Mouse (Mus musculus) forebrain, embryonic 16.5 days (tissue): ENCODE results near the gene Fam57b. TPM values are rescaled to one million over a fixed set of nuclear protein-coding genes. Genes with fewer than 3 reads are reported as not detected.
A peak's percentile ranks its signal among the peaks of the same experiment; 100 is the strongest.

ENCODE experiments used
- ATAC-seq: fragments of 200-750 bp; cut with Nextera tagmentation; 2 replicates; pipeline ENCODE4 v1.8.0; 2017; ENCODE audit warnings: mild to moderate bottlenecking, moderate library complexity
- H3K27ac ChIP-seq: fragments of 300-500 bp; sonication (generic); 2 replicates; pipeline ENCODE4 v1.5.1; 2014; ENCODE audit warnings: low read length, control low read depth
- H3K27me3 ChIP-seq: fragments of 300-500 bp; sonication (generic); replicated peaks from 2 replicates; pipeline ENCODE4 v1.6.1; 2014; ENCODE audit warnings: low read length; ENCODE audit not compliant: control insufficient read depth, insufficient read depth
- H3K36me3 ChIP-seq: fragments of 300-500 bp; sonication (generic); 2 replicates; pipeline ENCODE4 v1.6.1; 2014; ENCODE audit not compliant: control insufficient read depth, insufficient read depth
- H3K4me1 ChIP-seq: fragments of 300-500 bp; sonication (generic); replicated peaks from 2 replicates; pipeline ENCODE4 v1.6.1; 2014; ENCODE audit warnings: low read length; ENCODE audit not compliant: control insufficient read depth, insufficient read depth
- H3K4me2 ChIP-seq: fragments of 300-500 bp; sonication (generic); 2 replicates; pipeline ENCODE4 v1.6.1; 2014; ENCODE audit warnings: mild to moderate bottlenecking, low read length, control low read depth
- H3K4me3 ChIP-seq: fragments of 300-500 bp; sonication (generic); replicated peaks from 2 replicates; pipeline ENCODE4 v1.5.1; 2014; ENCODE audit warnings: mild to moderate bottlenecking, low read length, control low read depth
- H3K9ac ChIP-seq: fragments of 300-500 bp; sonication (generic); replicated peaks from 2 replicates; pipeline ENCODE4 v1.6.1; 2014; ENCODE audit warnings: low read depth, low read length, control low read depth
- H3K9me3 ChIP-seq: fragments of 300-500 bp; sonication (generic); 2 replicates; pipeline ENCODE4 v1.6.1; 2016; ENCODE audit warnings: low read length; ENCODE audit not compliant: control insufficient read depth
- WGBS: fragments of 180-500 bp; shearing (Covaris S2); extraction: QIAGEN DNeasy Blood & Tissue Kit; methylation state at CpG from one replicate; pipeline ENCODE4 v1.1.7; 2014; 5-methylcytosine and 5-hydroxymethylcytosine counted together
- polyA plus RNA-seq: library from polyadenylated mRNA; unstranded; fragments of >200 nt; fragmentation: Nextera tagmentation; extraction: Ambion mirVana; gene quantifications from 2 replicates; pipeline ENCODE4 v1.2.1, GENCODE M21; 2015

The Fam57b gene
- polyA plus RNA-seq, 1 experiment from 2014 or later, result 40.4 TPM

DNA sequence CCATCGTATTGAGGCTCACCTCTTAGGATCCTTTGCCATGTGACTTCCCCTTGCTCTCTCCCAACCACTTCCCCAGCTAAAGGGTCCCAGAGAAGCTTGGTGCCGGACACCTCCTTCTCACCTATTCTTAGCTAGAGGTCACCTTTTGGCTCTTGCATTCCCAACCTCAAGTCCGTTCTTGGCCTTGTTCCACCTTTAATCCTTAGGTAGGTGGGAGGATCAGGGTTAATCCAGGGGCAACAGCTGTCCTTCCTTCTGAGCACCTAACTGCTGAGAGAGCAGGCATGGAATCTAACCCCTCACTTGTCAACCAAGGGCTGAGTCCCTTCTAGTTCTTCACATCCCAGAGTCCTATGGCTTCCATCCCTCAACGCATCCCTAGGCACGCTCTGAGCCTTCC is 28.5 kb downstream of the Fam57b start:
- no peaks in the 10 kb centered on the region for H3K9me3 ChIP-seq
- H3K36me3 ChIP-seq, result no peaks in the 10 kb centered on the region
- no peak overlapping the region for H3K4me3 ChIP-seq
- WGBS, result 80% methylated on average over 5 of the region's 5 CpGs
- no peak for ATAC-seq
- H3K27me3 ChIP-seq, result no peaks in the 10 kb centered on the region
- H3K27ac ChIP-seq, result no peak overlapping the region
- no peak overlapping the region for H3K4me2 ChIP-seq
- no peak overlapping the region for H3K9ac ChIP-seq
- H3K4me1 ChIP-seq, result peaks cover 28% of the 10 kb centered on the region

DNA sequence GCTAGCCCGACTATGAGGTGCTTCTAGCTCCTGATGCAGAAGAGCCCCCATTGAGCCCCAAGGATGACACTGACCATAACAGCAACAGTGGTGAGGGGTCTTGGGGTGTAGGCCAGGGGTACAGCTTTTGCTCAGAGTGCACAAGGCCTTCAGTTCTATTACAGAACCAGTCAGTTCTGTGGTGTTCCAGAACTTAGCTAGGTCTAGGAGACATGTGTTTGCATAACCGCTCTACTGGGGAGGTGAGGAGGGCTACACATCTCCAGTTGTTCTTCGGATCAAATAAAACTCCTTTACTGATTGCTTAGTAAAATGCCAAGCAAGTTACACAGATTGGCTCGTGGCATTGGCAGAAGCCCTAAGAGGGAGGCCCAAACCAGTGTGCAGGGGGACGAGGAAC is 34.1 kb downstream of the Fam57b start, which contains the start of gene 4930451I11Rik:
Gene 4930451I11Rik, minus strand, starts transcription at position 101 of the 400 bp plus-strand sequence.
- Histone ChIP-seq H3K9ac (0 out of 2 replicates have a peak within 1 kb of the TSS, but pooled peaks have one; percentile 34), H3K4me3 (peak within 1 kb of the TSS; percentile 35), H3K4me2 (peak within 1 kb of the TSS; percentile 65), H3K9me3 (no peaks in the 10 kb centered on the region), H3K27me3 (no peaks in the 10 kb centered on the region), H3K36me3 (no peaks in the 10 kb centered on the region), H3K27ac (no peak within 1 kb of the TSS), H3K4me1 (peaks cover 6% of the 10 kb centered on the region)
- peak; percentile 43; the same call in 1 of the 2 replicates for ATAC-seq
- 58% methylated on average over 5 of the region's 5 CpGs for WGBS

DNA sequence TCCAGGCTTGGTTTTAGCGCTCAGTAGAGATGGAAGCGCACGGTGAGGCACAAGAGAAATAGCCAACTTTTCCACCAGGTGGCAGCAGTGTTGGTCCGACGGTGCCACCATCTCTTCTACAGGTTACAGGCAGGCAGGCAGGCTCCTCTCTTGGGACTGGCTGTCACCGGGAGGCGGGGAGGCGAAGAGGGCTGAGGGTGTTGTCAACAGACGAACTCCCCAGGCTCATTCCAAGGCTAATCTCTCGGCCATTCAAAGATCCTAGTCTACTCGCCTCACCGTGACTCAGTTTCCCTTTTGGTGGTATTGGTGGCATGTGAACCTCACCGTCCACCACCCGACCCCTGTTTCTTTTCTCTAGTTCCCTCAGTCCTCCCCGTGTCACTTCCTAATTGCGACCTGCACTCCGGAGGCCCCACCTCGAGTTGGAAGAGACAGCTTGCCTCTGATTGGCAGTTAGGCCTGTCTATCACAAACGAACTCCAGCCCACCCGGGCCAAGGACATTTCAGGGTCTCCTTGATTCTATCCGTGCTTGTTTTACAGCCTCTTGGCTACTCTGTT is 34.6 kb downstream of the Fam57b start:
- Histone ChIP-seq H3K4me3 (peak overlapping the region; percentile 35), H3K4me2 (peak overlapping the region; percentile 65), H3K4me1 (peaks cover 6% of the 10 kb centered on the region), H3K36me3 (no peaks in the 10 kb centered on the region), H3K27me3 (no peaks in the 10 kb centered on the region), H3K9ac (0 out of 2 replicates have a peak overlapping the region, but pooled peaks have one; percentile 34), H3K9me3 (no peaks in the 10 kb centered on the region), H3K27ac (no peak overlapping the region)
- ATAC-seq, result peak; percentile 92
- under 1% methylated on average over 21 of the region's 21 CpGs for WGBS

DNA sequence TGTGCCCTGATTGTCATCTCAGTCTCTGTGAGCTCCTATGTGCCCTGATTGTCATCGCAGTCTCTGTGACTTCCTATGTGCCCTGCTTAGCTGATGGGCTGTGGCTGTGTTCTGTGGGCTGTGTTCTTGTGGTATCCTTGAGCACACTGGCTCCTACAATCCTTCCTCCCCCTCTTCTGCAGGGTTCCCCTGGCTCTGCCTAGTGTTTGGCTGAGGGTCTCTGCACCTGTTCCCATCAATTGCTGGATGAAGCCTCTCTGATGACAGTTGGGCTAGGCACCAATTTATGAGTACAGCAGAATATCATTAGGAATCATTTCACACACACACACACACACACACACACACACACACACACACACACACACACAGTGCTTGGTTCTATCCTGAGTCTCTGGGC is 35.8 kb downstream of the Fam57b start:
- no peaks in the 10 kb centered on the region for H3K36me3 ChIP-seq
- H3K4me2 ChIP-seq, result no peak overlapping the region
- ATAC-seq, result no peak
- no peaks in the 10 kb centered on the region for H3K27me3 ChIP-seq
- WGBS, result 100% methylated on average over 1 of the region's 1 CpGs
- no peaks in the 10 kb centered on the region for H3K9me3 ChIP-seq
- H3K9ac ChIP-seq, result no peak overlapping the region
- H3K4me1 ChIP-seq, result peaks cover 6% of the 10 kb centered on the region
- H3K27ac ChIP-seq, result no peak overlapping the region
- H3K4me3 ChIP-seq, result no peak overlapping the region

DNA sequence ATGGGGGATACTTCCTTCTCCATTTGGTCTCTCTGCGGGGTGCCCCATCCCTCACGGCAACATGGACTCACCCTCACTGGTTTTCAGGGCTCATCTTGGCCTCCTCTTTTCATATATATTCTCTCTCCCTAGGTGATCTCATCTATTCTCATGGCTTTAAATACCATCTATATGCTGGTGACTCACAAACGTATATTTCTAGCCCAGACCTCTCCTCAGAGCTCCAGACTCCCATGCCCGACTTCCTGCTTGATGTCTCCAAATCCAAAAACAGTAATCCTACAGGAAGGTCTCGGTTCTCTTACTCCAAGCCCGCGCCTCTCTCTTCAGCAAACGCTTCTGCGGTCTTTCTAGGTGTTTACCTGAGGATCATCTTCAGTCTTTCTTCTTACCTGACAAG is 45.8 kb downstream of the Fam57b start:
- WGBS, result 80% methylated on average over 9 of the region's 9 CpGs
- H3K9me3 ChIP-seq, result no peaks in the 10 kb centered on the region
- H3K9ac ChIP-seq, result no peak overlapping the region
- ATAC-seq, result no peak
- no peak overlapping the region for H3K4me3 ChIP-seq
- H3K4me1 ChIP-seq, result peaks cover 8% of the 10 kb centered on the region
- H3K4me2 ChIP-seq, result no peak overlapping the region
- no peak overlapping the region for H3K27ac ChIP-seq
- no peaks in the 10 kb centered on the region for H3K36me3 ChIP-seq
- H3K27me3 ChIP-seq, result 0 out of 2 replicates have a peak, but pooled peaks cover under 1% of the 10 kb centered on the region

DNA sequence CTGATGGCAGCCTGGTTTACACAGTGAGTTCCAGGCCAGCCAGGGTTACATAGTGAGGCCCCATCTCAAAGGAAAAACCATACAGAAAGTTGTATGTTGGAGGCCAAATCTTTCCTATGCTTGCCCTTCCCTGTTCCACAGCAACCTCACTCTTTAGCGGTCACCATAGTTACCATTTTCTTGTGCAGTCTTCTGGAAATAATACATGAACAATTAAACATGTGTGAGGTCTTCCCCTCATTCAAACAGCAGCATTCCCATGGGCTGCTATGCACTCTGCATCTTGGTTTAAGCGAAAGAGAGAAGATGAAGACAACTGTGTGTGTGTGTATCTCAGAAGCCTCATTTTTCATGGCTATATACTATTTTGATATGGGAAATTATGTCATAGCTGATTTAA is 48.0 kb downstream of the Fam57b start:
- ATAC-seq, result no peak
- no peaks in the 10 kb centered on the region for H3K9me3 ChIP-seq
- no peak overlapping the region for H3K4me2 ChIP-seq
- 12% methylated on average over 2 of the region's 2 CpGs for WGBS
- H3K36me3 ChIP-seq, result no peaks in the 10 kb centered on the region
- no peak overlapping the region for H3K9ac ChIP-seq
- no peak overlapping the region for H3K4me3 ChIP-seq
- H3K27me3 ChIP-seq, result peaks cover 4% of the 10 kb centered on the region; the same call in 1 of the 2 replicates
- H3K4me1 ChIP-seq, result peaks cover 19% of the 10 kb centered on the region
- H3K27ac ChIP-seq, result no peak overlapping the region

DNA sequence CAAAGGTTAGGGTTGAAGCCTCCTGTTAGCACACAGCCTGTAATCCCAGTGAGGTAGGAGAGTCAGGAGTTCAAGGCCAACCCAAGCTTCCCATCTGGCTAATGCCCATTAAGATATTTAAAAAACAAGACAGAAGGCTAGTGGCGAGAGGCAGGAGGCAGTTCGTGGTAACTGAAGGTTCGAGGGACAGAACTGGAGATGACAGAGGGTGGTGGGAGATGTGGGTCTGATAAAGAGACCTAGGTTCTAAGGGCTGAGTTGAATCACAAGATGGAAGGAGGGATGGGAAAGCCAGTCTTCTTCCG is 49.6 kb downstream of the Fam57b start, which contains the start of gene Doc2a:
Gene Doc2a, plus strand, starts transcription at position 301 of the 305 bp plus-strand sequence.
- peak within 1 kb of the TSS; percentile 100 for H3K4me2 ChIP-seq
- ATAC-seq, result no peak
- peaks cover 19% of the 10 kb centered on the region for H3K4me1 ChIP-seq
- no peak within 1 kb of the TSS for H3K27ac ChIP-seq
- WGBS, result 27% methylated on average over 4 of the region's 4 CpGs
- no peaks in the 10 kb centered on the region for H3K36me3 ChIP-seq
- peak within 1 kb of the TSS; percentile 69 for H3K9ac ChIP-seq
- no peaks in the 10 kb centered on the region for H3K9me3 ChIP-seq
- H3K4me3 ChIP-seq, result peak within 1 kb of the TSS; percentile 60
- peaks cover 4% of the 10 kb centered on the region; the same call in 1 of the 2 replicates for H3K27me3 ChIP-seq

DNA sequence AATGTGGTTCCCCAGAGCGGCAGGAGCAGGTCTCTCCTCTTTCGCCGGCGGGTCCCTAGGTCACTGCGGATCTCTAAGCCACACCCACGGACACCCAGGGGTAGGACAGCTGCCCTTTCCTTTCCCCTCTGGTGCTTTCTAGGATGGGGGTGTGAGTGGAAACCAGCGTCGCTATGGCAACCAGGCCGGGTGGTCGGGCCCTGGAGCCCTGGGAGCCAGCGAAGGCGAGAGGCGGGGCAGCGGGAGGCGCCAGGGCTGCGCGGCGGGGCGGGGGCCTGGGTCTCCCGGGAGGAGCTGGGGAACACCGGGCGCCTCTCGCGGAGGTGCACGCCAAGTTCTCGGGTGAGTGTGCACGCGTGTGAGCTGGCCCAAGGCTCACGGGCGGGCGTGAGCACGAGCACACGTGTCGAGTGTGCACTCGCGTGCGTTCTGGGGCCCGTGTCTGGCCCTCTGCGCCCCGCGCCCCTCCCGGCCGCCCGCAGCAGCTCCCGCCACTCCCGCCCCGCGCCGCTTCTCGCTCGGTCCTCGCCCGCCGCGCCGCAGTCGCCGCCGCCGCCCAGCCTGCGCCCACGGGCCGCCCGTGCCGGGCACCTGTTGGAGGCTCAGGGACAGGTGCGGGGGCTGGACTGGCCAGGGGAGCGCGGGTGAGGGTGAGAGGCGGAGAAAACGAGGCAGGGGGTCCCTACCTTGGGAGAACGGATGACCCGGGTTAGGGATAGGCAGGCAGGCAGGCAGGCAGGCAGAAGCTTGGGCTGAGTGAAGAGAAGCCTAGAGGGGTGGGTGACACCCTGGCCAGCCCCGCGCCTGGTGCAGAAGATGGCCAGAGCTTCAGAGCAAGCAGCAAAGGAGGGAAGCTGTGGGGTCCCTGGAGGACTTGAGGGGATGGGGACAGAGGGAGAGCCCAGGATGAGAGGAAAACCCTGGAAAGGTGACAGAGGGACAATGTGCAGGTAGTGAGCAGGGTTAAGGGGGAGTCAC is 50.2 kb downstream of the Fam57b start:
- Histone ChIP-seq H3K27me3 (peaks cover 4% of the 10 kb centered on the region; the same call in 1 of the 2 replicates), H3K27ac (no peak overlapping the region), H3K36me3 (0 out of 2 replicates have a peak, but pooled peaks cover 3% of the 10 kb centered on the region), H3K4me2 (peak overlapping the region; percentile 100), H3K4me3 (peak overlapping the region; percentile 60), H3K9ac (peak overlapping the region; percentile 69), H3K9me3 (no peaks in the 10 kb centered on the region), H3K4me1 (peaks cover 19% of the 10 kb centered on the region)
- WGBS, result 1% methylated on average over 67 of the region's 74 CpGs
- peak; percentile 60 for ATAC-seq

DNA sequence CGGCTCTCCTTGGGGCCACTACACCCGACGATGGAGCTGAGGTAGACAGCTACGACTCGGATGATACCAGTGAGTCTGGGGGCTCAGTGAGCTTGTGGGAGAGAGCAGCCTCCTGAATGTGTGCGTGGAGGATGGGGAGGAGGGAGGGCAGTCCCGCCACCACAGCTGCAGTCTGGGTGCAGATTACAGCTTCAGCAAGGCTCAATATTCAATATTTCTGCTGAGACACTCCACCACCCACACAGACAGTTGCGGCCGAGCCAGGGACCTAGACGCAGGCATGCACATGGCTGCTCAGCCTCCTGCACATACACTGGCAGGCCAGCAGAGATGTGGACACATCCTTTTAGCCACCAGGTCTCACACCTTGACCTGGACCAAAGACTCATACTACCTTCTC is 51.3 kb downstream of the Fam57b start:
- 0 out of 2 replicates have a peak, but pooled peaks cover 8% of the 10 kb centered on the region for H3K36me3 ChIP-seq
- no peak overlapping the region for H3K27ac ChIP-seq
- peak overlapping the region; percentile 100 for H3K4me2 ChIP-seq
- peak overlapping the region; percentile 60 for H3K4me3 ChIP-seq
- peaks cover 19% of the 10 kb centered on the region for H3K4me1 ChIP-seq
- peaks cover 4% of the 10 kb centered on the region; the same call in 1 of the 2 replicates for H3K27me3 ChIP-seq
- H3K9ac ChIP-seq, result peak overlapping the region; percentile 69
- ATAC-seq, result peak; percentile 47; the same call in 1 of the 2 replicates
- WGBS, result 28% methylated on average over 10 of the region's 10 CpGs
- no peaks in the 10 kb centered on the region for H3K9me3 ChIP-seq
